8 mouse cellular contexts compared by ENCODE assay signal in the genomic region with DNA sequence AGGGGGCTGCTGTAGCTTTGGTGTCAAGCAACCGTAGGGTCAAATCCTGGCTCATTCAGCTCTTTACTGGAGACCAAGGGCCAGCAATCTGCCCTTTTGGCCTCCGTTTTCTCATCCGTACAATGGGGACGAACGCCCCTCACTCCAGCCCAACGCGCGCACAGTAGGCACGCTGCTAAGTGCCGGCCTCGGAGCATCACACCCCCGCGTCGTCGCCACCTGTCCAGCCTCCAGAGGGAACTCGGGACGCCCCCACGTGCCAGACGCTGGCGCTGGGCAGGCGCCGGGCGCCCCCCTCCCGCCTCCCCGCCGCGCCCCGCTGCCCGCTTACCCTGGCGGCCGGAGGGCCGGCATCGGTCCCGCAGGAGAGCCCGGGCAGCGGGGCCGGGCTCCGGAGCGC. TPM values are rescaled to one million over a fixed set of nuclear protein-coding genes. Genes with fewer than 3 reads are reported as not detected.
DNase-seq lines count a peak whose midpoint lies in the region; ATAC-seq and TF ChIP-seq lines count a peak whose summit lies in the region.

No protein-coding gene starts in this region.

- peak overlapping the region; percentile 91 for H3K4me2 ChIP-seq in heart, embryonic 12.5 days
- peak overlapping the region; percentile 81 for H3K4me2 ChIP-seq in forebrain, embryonic 13.5 days
- H3K4me2 ChIP-seq in liver, embryonic 13.5 days: peak overlapping the region; percentile 63

- H3K9ac ChIP-seq in heart, embryonic 12.5 days: peak overlapping the region; percentile 86
- H3K9ac ChIP-seq in forebrain, embryonic 13.5 days: peak overlapping the region; percentile 82
- H3K9ac ChIP-seq in liver, embryonic 13.5 days: 0 out of 2 replicates have a peak overlapping the region, but pooled peaks have one; percentile 29

- no peaks in the 10 kb centered on the region for H3K36me3 ChIP-seq in heart, embryonic 12.5 days
- H3K36me3 ChIP-seq in E14TG2a.4 (ENCODE audit: insufficient read depth, low read length): no peaks in the 10 kb centered on the region
- no peaks in the 10 kb centered on the region for H3K36me3 ChIP-seq in forebrain, embryonic 13.5 days (ENCODE audit: poor library complexity, severe bottlenecking)
- H3K36me3 ChIP-seq in liver, embryonic 13.5 days: no peaks in the 10 kb centered on the region

- peak overlapping the region; percentile 74 for H3K4me3 ChIP-seq in heart, embryonic 12.5 days
- peak overlapping the region; percentile 80 for H3K4me3 ChIP-seq in E14TG2a.4 (replicated peaks; ENCODE audit: low read length)
- H3K4me3 ChIP-seq in forebrain, embryonic 13.5 days: peak overlapping the region; percentile 59
- peak overlapping the region; percentile 49 for H3K4me3 ChIP-seq in liver, embryonic 13.5 days (replicated peaks)
- H3K4me3 ChIP-seq in lung, adult 2 months (replicated peaks; ENCODE audit: extremely low read depth, low read depth, low read length): no peak overlapping the region

- H3K27ac ChIP-seq in heart, embryonic 12.5 days (ENCODE audit: poor library complexity, severe bottlenecking): peak overlapping the region; percentile 51; the same call in 1 of the 2 replicates
- peak overlapping the region; percentile 85 for H3K27ac ChIP-seq in forebrain, embryonic 13.5 days
- no peak overlapping the region for H3K27ac ChIP-seq in liver, embryonic 13.5 days

- H3K9me3 ChIP-seq in heart, embryonic 12.5 days (replicated peaks): no peaks in the 10 kb centered on the region
- H3K9me3 ChIP-seq in E14TG2a.4 (ENCODE audit: low read length): no peaks in the 10 kb centered on the region
- H3K9me3 ChIP-seq in forebrain, embryonic 13.5 days (replicated peaks): no peaks in the 10 kb centered on the region
- no peaks in the 10 kb centered on the region for H3K9me3 ChIP-seq in liver, embryonic 13.5 days (replicated peaks)

- ATAC-seq in heart, embryonic 12.5 days (ENCODE audit: insufficient number of reproducible peaks, low FRiP score): no peak; the same call in 1 of the 2 replicates
- no peak for ATAC-seq in forebrain, embryonic 13.5 days
- ATAC-seq in liver, embryonic 13.5 days (ENCODE audit: low read depth): no peak

- H3K4me1 ChIP-seq in heart, embryonic 12.5 days (replicated peaks): peaks cover 58% of the 10 kb centered on the region
- H3K4me1 ChIP-seq in E14TG2a.4 (replicated peaks; ENCODE audit: low read depth, low read length): peaks cover 70% of the 10 kb centered on the region
- H3K4me1 ChIP-seq in forebrain, embryonic 13.5 days: peaks cover 89% of the 10 kb centered on the region
- H3K4me1 ChIP-seq in liver, embryonic 13.5 days (replicated peaks): peaks cover 14% of the 10 kb centered on the region
- peaks cover under 1% of the 10 kb centered on the region; the same call in 1 of the 2 replicates for H3K4me1 ChIP-seq in lung, adult 2 months (ENCODE audit: control insufficient read depth, insufficient read depth, low read length)

- 4% methylated on average over 38 of the region's 39 CpGs for WGBS in heart, embryonic 12.5 days
- 4% methylated on average over 25 of the region's 39 CpGs for whole genome bisulfite sequencing in forebrain, embryonic 13.5 days
- WGBS in liver, embryonic 13.5 days (ENCODE audit: insufficient replicate concordance): 4% methylated on average over 20 of the region's 39 CpGs
- 10% methylated on average over 39 of the region's 39 CpGs for WGBS in lung, adult 2 months

- no peak for TF ChIP-seq CTCF in E14TG2a.4 (conservative IDR thresholded peaks at IDR 0.05; ENCODE audit: low read length)
- no peak for TF ChIP-seq CTCF in lung, adult 2 months (IDR thresholded peaks at IDR 0.05; ENCODE audit: insufficient read depth, low read length)

- no peak for TF ChIP-seq POLR2A in lung, adult 2 months (IDR thresholded peaks at IDR 0.05; ENCODE audit: borderline replicate concordance, extremely low read depth, low read depth, low read length)

- peaks cover 85% of the 10 kb centered on the region for H3K27me3 ChIP-seq in heart, embryonic 12.5 days (replicated peaks)
- H3K27me3 ChIP-seq in E14TG2a.4 (ENCODE audit: insufficient read depth, low read length): peaks cover 89% of the 10 kb centered on the region
- H3K27me3 ChIP-seq in forebrain, embryonic 13.5 days: peaks cover 18% of the 10 kb centered on the region
- peaks cover 97% of the 10 kb centered on the region for H3K27me3 ChIP-seq in liver, embryonic 13.5 days

- DNase-seq in heart, adult 18-20 months: no peak
- no peak for DNase-seq in liver, embryonic 13.5 days
- DNase-seq in thymus, postnatal 4 days: peak; percentile 49
- no peak for DNase-seq in frontal cortex, postnatal 36 days (ENCODE audit: low spot score in 2 of 2)
- DNase-seq in lung, adult 2 months: no peak

RNA-seq across cellular contexts. Expression of a gene that starts 24.6 kb away (rescaled TPM):
- 5.4 and 6.4 TPM in 2 replicates for polyA plus RNA-seq in heart, embryonic 12.5 days (2016; fragmentation: Nextera tagmentation; extraction: Ambion mirVana)
- 10 to 100 TPM; 48.2 to 56.6 TPM for total RNA-seq in heart, adult 18-20 months (2021)
- 15.3 and 18.6 TPM in 2 replicates for polyA plus RNA-seq in forebrain, embryonic 13.5 days (2015; fragmentation: Nextera tagmentation; extraction: Ambion mirVana)
- polyA plus RNA-seq in liver, embryonic 13.5 days (2015; fragmentation: Nextera tagmentation; extraction: Ambion mirVana): 3.0 and 3.1 TPM in 2 replicates
- polyA plus RNA-seq in lung, adult 2 months (2012; rRNA removed): 12.6 and 16.8 TPM in 2 replicates

Comparison
In these comparisons a context has a peak if more than half of its experiments do, and no peak if none do; other contexts are left out.
1. H3K9ac ChIP-seq: peak in every context shown above with its lines; median percentile 86 in heart, embryonic 12.5 days; 82 in forebrain, embryonic 13.5 days; 29 in liver, embryonic 13.5 days.